Mouse (Mus musculus) Patski (cell line): ENCODE measurements at regions not wholly inside any gene's neighbourhood (a gene's known extent, or its start where the extent isn't known, plus 50 kb on each side); places are given as distances from the start of the nearest gene placed in this dataset.

Experiments
- ATAC-seq: fragments of 100-300 bp; one replicate; pipeline ENCODE4 v1.8.0; 2021
- CTCF ChIA-PET: fragments of 350-600 bp; sonication (Branson Sonifier 250); formaldehyde crosslinking; loops from one replicate; lab custom pipeline; 2022; ENCODE audit warnings: inconsistent platforms; lab: Charles Lee
- POLR2A ChIA-PET: fragments of 350-600 bp; sonication (Branson Sonifier 250); formaldehyde crosslinking; loops from one replicate; lab custom pipeline; 2022; ENCODE audit warnings: antibody characterized with exemption, inconsistent platforms; lab: Charles Lee
- DNase-seq: peaks from one replicate; pipeline ENCODE4 v3.0.0-alpha.2; 2011; ENCODE audit warnings: low read depth, low spot score
- H3K27me3 ChIP-seq: fragments of 371-371 bp; one replicate; pipeline ENCODE4 v1.5.1; 2021
- CTCF ChIP-seq: fragments of 100-300 bp; IDR thresholded peaks from one replicate; pipeline ENCODE4 v1.5.1; 2021
- in situ Hi-C: fragments of 300-500 bp; cut with MboI; formaldehyde crosslinking; loops from 3 replicates; pipeline ENCODE4 v1.11.1; 2018; ENCODE audit warnings: low pct_unique_long_range_greater_than_20kb, mixed read lengths

DNA sequence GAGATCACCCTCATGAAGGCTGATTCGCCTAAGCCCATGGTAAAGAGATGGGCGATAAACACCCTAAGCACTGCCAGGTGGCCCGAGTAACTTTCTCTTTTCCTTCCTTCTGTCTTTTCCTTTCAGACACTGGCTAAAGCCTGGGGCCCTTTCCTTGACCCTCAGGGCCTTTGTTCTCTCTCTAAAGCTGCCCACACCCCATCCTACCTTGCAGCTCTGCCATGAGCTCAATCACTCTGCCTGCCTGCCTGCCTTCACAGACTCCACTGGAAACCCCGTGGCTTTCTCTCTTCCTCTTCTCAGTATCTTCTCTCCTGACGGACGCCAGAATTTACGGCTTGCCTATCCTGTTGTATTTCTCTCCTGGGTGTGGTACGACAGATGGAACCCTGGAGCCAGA, 145.1 kb upstream of the Jarid2 start:
- POLR2A ChIA-PET, result interaction anchor here (1.2 kb wide), 1 partner anchor 126 kb away, joined by 3 read pairs; no protein-coding TSS in a partner anchor
- TF ChIP-seq CTCF, result no peak
- in situ Hi-C loops, result no loop called here
- no peak for DNase-seq
- H3K27me3 ChIP-seq, result no peaks in the 10 kb centered on the region
- CTCF ChIA-PET, result no interaction called here
- no peak for ATAC-seq

DNA sequence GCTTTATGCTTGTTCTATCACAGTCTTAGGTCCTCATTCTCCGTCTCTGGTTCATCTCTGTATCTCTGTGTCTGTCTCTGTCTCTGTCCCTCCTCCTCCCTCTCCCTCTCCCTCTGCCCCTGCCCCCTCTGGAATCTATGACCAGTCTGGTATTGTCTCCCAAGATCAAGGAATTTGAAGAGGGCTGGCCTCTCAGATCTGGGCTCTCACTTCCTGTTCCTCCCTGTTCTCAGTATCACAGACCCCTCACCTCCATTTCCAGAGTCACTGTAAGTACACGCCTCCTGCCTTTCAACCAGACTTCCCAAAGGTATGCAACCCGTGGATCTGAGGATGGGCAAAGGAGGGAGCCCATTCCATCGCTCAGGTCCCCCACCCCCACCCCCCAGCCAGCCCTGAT, 144.7 kb upstream of the Jarid2 start:
- POLR2A ChIA-PET, result interaction anchor here (0.6 to 1.2 kb wide), 3 partner anchors 127 to 620 kb away, joined by 3 read pairs; no protein-coding TSS in a partner anchor
- in situ Hi-C loops, result no loop called here
- ATAC-seq (no peak), DNase-seq (no peak)
- CTCF ChIA-PET, result no interaction called here
- H3K27me3 ChIP-seq, result no peaks in the 10 kb centered on the region
- no peak for TF ChIP-seq CTCF

DNA sequence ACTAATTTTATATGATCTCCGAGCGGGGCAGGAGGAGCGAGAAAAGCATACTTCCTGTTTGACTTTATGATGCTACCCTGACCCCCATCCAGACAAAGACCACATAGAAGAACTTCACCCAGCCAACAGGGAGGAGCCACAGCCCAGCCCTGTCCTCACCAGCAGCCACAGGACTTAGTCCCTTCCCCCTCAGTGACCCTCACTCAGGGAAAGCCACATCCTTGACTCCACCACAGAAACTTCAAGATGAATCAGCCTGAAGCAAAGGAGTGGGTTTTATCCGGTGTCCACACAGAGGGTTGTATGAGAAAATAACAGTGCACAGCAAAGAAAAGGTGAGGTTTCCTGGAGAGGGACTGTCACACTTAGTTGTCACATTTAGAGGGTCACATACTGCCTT, 141.4 kb upstream of the Jarid2 start:
- CTCF ChIA-PET, result no interaction called here
- no peak for TF ChIP-seq CTCF
- POLR2A ChIA-PET, result no interaction called here
- in situ Hi-C loops, result no loop called here
- DNase-seq (no peak), ATAC-seq (no peak)
- H3K27me3 ChIP-seq, result no peaks in the 10 kb centered on the region

DNA sequence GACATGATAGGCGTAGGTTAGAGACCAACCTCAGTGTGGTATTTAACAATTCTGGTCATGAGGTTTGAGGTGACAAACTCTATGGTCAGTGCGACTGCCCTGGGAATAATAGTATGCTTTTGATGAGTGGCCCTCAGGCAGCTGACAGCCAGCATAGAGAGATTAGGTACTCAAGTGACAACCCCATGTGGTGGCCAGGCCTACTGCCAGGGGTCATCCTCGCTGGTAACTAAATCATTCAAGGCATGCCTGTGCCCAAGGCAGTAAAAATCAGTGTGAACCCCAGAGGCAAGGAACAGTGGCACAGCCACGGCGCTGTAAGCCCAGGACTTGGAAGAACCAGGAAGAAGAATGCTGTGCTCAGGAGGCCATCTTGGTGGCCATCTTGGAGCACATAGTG, 134.6 kb upstream of the Jarid2 start:
- DNase-seq (no peak), ATAC-seq (no peak)
- CTCF ChIA-PET, result no interaction called here
- in situ Hi-C loops, result no loop called here
- no peak for TF ChIP-seq CTCF
- H3K27me3 ChIP-seq, result no peaks in the 10 kb centered on the region
- POLR2A ChIA-PET, result no interaction called here

DNA sequence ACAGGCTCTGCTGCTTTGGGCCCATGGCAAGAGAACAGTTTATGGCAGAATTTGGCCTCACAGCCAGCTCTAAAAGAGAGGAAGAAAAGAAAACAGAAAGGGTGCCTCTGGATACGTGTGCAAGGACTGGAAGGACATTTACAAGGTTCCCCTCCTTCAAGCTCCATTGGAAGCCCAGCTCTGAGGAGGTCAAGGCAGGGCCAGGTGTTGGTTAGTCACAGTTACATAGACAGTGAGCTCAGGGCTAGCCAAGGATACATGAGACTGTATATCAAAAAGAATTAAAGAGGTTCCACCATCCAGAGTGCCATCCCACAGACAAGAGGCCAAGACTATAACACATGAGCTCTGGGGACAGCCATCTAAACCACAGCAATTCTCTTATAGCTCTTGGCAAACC, 131.6 kb upstream of the Jarid2 start:
- DNase-seq, result no peak
- POLR2A ChIA-PET, result no interaction called here
- no peak for ATAC-seq
- in situ Hi-C loops, result no loop called here
- TF ChIP-seq CTCF, result no peak
- CTCF ChIA-PET, result no interaction called here
- H3K27me3 ChIP-seq, result no peaks in the 10 kb centered on the region

DNA sequence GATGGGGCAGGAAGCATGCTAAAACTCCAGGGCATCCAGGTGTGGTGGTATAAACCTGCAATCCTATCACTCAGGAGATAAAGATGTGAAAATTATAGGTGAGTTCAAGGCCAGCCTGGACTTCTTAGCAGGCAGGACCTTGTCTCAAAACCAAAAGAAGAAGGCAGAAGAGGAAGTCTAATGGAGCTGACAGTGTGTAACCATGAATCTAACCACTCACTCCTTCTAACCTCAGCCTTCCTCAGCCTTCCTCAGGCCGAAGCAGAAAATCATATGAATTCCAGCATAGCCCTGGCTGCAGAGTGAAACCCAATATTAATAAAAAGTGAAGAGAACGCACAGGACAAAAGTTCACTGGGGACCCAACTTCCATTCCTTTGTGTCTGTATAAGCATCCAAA, 128.2 kb upstream of the Jarid2 start:
- ChIA-PET CTCF (no interaction called here), POLR2A (interaction anchor here (0.7 kb wide), 1 partner anchor 16 kb away, joined by 5 read pairs; no protein-coding TSS in a partner anchor)
- no peaks in the 10 kb centered on the region for H3K27me3 ChIP-seq
- in situ Hi-C loops, result no loop called here
- no peak for TF ChIP-seq CTCF
- ATAC-seq (no peak), DNase-seq (no peak)

DNA sequence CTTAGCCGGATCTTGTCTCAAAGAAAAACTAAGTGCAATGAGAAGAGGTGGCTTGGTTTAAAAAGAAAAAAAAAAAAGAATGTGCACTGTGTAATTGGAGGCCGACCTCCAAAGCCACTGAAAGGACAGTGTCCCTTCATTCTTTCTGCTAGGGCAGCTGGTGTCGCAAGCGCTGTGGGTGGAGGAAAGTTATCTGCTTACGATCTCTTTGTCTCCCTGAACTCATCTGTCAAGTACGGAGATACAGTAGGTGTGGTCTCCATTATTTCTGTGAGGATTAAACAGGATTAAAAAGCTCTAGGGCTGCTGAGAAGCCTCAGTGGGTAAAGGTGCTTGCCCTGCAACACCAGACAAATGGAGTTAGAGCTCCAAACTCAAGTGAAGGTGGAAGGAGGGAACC, 126.6 kb upstream of the Jarid2 start:
- ATAC-seq (no peak), DNase-seq (no peak)
- POLR2A ChIA-PET, result interaction anchor here (0.6 kb wide), 1 partner anchor 717 kb away, joined by 4 read pairs; no protein-coding TSS in a partner anchor
- CTCF ChIA-PET, result interaction anchor here (2.0 kb wide), 1 partner anchor 23 kb away, joined by 4 read pairs; no protein-coding TSS in a partner anchor
- no peaks in the 10 kb centered on the region for H3K27me3 ChIP-seq
- no peak for TF ChIP-seq CTCF
- in situ Hi-C loops, result no loop called here

DNA sequence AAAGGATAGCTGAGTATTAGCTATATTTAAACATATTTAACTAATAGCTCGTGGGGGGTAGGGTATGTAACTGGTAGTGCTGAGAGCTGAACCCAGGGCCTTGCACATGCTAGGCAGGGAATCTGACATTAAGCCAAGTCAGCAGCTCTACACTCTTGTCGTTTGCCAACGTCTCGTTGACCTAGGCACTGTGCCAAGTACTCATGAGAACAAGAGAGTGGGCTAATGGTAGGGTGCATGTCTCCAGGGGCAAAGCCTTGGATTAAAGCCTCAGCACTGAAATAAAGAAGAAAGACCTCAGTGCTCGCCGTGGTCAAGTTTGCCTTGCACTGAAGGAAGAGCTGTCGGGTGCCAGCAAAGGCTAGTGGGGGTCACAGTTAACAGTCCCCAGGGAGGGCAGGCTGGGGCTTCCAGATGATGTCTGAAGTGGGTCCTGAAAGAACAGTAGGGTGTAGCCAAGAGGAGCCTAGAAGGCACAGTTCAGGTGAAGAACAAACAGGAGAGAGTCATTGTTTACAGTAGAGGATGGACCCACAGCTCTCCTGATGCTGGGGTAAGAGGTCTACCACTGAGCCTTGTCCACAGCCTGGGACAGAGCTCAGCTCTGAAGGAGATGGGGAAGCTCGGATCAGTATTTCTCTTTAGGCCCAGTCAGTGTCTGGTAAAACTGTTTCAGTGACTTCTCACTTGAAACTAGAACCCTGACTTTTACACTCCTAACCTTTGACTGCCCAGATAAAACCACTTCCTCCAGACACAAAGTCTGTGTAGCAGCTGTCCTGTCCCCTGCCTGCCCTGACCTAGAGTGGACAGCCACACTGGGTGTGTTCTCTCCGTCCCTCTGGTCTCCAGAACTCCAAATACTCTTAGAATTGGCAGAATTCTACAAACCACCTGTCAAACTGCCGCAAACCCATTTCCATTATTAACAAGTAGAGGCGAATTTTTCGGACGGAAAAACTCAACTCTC, 121.7 kb upstream of the Jarid2 start:
- TF ChIP-seq CTCF, result no peak
- CTCF ChIA-PET, result no interaction called here
- no peak for DNase-seq
- H3K27me3 ChIP-seq, result no peaks in the 10 kb centered on the region
- in situ Hi-C loops, result no loop called here
- ATAC-seq, result no peak
- POLR2A ChIA-PET, result no interaction called here

DNA sequence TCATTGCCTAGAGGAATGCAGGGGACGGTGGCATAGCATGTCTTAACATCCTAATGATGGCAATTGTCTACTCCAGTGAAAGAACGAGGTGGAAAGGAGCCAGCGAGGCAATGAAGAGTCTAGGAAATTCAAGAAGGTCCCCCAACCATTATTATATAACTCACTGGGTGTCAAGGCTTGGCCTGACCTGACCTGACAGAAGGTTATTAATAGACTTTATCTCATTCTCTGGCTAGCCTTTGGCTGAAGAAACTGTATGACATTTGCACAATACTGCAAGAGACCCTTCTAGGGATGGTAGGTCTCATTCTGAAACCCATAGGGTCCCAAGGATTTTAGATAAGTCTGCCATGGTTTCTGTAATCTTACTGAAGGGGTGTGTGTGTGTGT, 121.0 kb upstream of the Jarid2 start:
- CTCF ChIA-PET, result no interaction called here
- ATAC-seq (no peak), DNase-seq (no peak)
- no peak for TF ChIP-seq CTCF
- POLR2A ChIA-PET, result no interaction called here
- H3K27me3 ChIP-seq, result no peaks in the 10 kb centered on the region
- in situ Hi-C loops, result no loop called here

DNA sequence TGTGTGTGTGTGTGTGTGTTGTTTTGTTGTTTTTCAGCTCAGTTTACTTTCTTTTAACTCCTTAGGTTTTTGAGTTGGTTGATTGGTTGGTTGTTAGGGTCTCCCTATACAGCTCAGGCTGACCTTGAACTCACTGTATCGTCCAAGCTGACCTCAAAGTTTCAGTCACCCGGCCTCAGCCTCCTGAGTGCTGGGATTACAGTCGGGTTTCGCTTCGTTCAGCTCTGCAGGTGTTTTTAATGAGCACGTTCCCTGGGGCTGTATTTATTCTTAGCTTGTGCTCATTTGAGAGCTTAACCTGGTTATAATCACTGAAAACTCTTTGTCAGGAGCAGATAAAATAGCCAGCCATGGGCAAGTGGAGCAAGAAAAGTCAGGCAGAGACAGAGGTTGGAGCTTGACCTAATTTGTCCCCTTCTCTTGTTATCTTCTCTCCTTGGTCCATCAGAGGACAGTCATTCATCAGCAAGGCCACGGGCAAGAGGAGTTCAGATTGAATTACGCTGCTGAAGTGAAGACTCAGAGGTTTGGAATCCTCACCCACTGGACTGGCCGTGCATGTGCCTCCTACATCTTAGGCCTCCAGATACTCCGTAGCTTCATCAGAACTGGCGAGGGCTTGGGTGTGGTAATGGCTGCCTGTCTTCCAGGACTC, 120.5 kb upstream of the Jarid2 start:
- ATAC-seq (no peak), DNase-seq (no peak)
- TF ChIP-seq CTCF, result no peak
- ChIA-PET POLR2A (interaction anchor here (0.6 to 0.7 kb wide), 2 partner anchors 20 to 1911 kb away, joined by 3 to 7 read pairs; no protein-coding TSS in a partner anchor), CTCF (no interaction called here)
- in situ Hi-C loops, result no loop called here
- no peaks in the 10 kb centered on the region for H3K27me3 ChIP-seq

DNA sequence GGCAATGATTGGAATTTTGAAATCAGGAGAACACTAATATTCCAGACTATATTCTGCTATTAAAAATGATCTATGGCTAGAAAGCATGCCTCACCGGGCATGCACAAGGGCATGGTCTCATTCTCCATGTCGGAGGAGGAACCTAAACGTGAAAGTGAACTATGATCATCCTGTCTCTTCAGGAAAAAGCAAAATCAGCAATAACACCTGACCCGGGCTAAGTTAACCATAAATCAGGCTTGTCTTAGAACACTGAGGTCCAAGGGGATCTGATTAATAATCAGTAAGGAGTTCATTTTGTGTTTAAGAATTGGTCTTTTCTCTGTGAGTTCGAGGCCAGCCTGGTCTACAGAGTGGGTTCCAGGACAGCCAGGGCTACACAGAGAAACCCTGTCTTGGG, 119.7 kb upstream of the Jarid2 start:
- ChIA-PET POLR2A (interaction anchor here (0.6 to 0.7 kb wide), 3 partner anchors 21 to 1912 kb away, joined by 3 to 7 read pairs (median 3); no protein-coding TSS in a partner anchor), CTCF (no interaction called here)
- in situ Hi-C loops, result no loop called here
- TF ChIP-seq CTCF, result no peak
- no peaks in the 10 kb centered on the region for H3K27me3 ChIP-seq
- no peak for ATAC-seq
- DNase-seq, result no peak
